Mouse (Mus musculus) layer of hippocampus, adult 9-10 months (tissue): ENCODE results near the gene Entpd2.
"Not testable (repeated sequence)": the region's sequence is repeated elsewhere in the genome, so short reads cannot be mapped to it uniquely, and the experiment has no call there.

ENCODE experiments used
- DNase-seq: peaks from one replicate; pipeline ENCODE4 v3.0.0; 2022; ENCODE audit warnings: low spot score

Entpd2 gene

GRCm38 (mm10) chr2:25394281-25395221 lies 1.1 kb upstream of the Entpd2 start:
- DNase-seq: no peak

GRCm38 (mm10) chr2:25396597-25396983 lies 916 bp downstream of the Entpd2 start:
- no peak for DNase-seq

- DNase-seq: no peak
These were observed 1.3 kb downstream of the Entpd2 start for GRCm38 (mm10) chr2:25397010-25397409.

GRCm38 (mm10) chr2:25398065-25398464 lies 2.4 kb downstream of the Entpd2 start:
- DNase-seq: no peak

- DNase-seq: no peak
These were observed 3.4 kb downstream of the Entpd2 start, which contains the start of gene Npdc1 for GRCm38 (mm10) chr2:25399051-25399450. Npdc1 (plus strand) TSS chr2:25399351.

GRCm38 (mm10) chr2:25400291-25400690 lies 4.6 kb downstream of the Entpd2 start:
- DNase-seq: no peak

- no peak for DNase-seq
These were observed 5.1 kb downstream of the Entpd2 start for GRCm38 (mm10) chr2:25400764-25401163.

GRCm38 (mm10) chr2:25402377-25402971 lies 6.8 kb downstream of the Entpd2 start:
- peak; percentile 66 for DNase-seq

- DNase-seq: peak; percentile 65
These were observed 7.4 kb downstream of the Entpd2 start for GRCm38 (mm10) chr2:25402972-25403601.

- DNase-seq: no peak
These were observed 8.3 kb downstream of the Entpd2 start for GRCm38 (mm10) chr2:25403994-25404393.

GRCm38 (mm10) chr2:25408908-25409307 lies 13.2 kb downstream of the Entpd2 start:
- DNase-seq: no peak

GRCm38 (mm10) chr2:25413436-25413835 lies 17.8 kb downstream of the Entpd2 start:
- not testable (repeated sequence) for DNase-seq

- no peak for DNase-seq
These were observed 21.8 kb downstream of the Entpd2 start for GRCm38 (mm10) chr2:25417426-25417825.

GRCm38 (mm10) chr2:25421896-25422295 lies 26.2 kb downstream of the Entpd2 start:
- no peak for DNase-seq

GRCm38 (mm10) chr2:25422587-25423410 lies 27.1 kb downstream of the Entpd2 start, which contains the start of gene Fut7:
Fut7 (plus strand) TSS chr2:25423267.
- no peak for DNase-seq

- no peak for DNase-seq
These were observed 28.0 kb downstream of the Entpd2 start for GRCm38 (mm10) chr2:25423626-25424025.

GRCm38 (mm10) chr2:25425481-25425880 lies 29.8 kb downstream of the Entpd2 start:
- no peak for DNase-seq

- DNase-seq: peak; percentile 33
These were observed 31.1 kb downstream of the Entpd2 start for GRCm38 (mm10) chr2:25426721-25427191.

GRCm38 (mm10) chr2:25427256-25427655 lies 31.6 kb downstream of the Entpd2 start:
- no peak for DNase-seq

- DNase-seq: peak; percentile 91
These were observed 33.0 kb downstream of the Entpd2 start, which contains the start of gene Abca2 for GRCm38 (mm10) chr2:25428442-25429236. Abca2 (plus strand) TSS chr2:25428703.
